Mouse (Mus musculus) thymus, postnatal 4 days (tissue): ENCODE results near the gene Pam16.

Experiments
- DNase-seq: peaks from one replicate; pipeline ENCODE4 v3.0.0; 2021

The Pam16 gene

DNA sequence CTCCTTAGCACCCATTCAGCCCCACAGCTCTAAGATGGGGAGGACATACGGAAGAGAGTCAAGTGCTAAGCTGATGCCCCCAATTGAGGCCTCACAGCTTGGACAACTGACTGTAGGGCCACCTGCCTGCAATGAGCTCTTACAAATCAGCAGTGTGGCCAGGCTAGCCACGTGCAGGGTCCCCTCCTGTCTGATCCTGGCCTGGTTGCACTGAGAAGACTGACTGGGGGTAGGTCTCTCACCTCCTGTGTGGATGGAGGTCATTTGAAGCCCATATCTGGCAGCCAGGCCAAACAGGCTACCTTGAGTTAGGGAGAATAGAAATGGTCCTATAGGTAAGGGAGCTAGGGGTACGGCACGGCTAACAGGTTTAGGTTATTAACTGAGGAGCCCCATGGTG, 21.1 kb upstream of the Pam16 start:
- no peak for DNase-seq

DNA sequence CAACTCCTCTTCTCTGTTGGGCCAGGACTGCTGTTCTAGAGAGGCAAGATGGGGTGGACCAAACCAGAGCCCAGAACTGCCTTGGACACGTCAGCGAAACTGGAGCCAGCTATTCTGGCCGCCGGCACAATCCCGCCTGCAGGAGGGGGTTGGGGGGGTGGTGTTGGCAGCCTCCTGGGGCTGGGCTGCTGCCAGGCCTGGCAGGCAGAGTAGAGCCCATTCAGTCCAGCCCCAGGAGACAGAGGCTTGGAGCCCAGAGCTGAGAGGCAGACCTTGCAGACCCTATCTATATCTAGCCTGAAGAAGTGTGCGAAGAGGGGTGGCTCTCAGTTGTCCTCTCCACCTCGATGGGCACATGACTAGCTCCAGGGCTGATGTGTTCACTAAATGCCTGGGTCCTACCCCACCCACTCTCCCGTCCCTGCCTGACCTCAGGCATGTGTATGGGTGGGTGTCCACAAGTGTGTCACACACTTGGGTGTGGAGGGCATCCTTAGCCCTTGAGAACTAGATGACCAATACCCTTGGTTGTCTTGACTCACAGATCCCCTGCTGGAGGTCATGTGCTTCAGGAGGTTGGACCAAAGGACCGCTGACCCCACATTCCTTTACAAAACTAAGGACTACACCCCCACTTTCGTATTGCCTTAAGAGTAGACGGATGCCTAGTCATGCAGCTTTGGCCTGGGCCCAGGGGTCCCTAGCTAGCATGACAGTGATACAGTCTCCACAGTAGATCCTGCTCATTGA, 19.1 kb upstream of the Pam16 start:
- DNase-seq, result no peak

DNA sequence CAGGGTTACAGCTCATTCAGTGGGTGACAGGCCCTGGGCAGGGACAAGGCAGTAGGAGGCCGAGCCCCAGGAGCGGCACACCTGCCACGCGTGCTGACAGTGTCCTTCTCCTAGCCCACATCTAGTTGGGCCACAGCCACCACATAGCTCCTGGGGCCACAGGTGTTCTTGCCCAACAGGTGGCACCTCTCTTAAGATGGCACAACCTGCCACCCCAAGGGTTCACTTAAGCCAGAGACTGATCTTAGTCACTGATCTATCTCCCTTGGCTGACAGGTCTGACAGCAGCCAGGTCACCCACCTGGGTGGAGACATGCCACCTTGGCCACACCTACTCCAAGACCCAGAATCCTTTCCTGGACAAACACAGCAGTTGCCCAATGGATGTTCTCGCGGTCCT, 18.1 kb upstream of the Pam16 start:
- DNase-seq, result no peak

DNA sequence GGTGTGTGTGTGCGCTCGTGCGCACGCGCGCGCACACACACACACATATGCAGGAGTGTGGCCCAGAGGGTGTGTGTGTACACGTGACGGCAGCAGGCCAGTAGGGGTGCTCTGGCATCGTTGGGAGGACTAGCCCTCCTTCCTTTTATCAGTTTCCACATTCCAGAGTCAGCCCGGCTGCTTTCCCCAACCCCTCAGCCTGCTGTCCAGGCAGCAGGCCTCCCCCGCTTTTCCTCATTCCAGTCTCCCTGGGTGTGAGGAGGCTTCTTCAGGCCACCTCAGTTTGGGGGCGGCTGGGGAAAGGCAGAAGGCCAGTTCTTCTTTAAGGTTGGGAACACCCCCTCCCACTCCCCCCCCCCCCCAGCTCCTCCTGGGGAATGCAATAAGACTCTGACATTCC, 17.4 kb upstream of the Pam16 start:
- no peak for DNase-seq

DNA sequence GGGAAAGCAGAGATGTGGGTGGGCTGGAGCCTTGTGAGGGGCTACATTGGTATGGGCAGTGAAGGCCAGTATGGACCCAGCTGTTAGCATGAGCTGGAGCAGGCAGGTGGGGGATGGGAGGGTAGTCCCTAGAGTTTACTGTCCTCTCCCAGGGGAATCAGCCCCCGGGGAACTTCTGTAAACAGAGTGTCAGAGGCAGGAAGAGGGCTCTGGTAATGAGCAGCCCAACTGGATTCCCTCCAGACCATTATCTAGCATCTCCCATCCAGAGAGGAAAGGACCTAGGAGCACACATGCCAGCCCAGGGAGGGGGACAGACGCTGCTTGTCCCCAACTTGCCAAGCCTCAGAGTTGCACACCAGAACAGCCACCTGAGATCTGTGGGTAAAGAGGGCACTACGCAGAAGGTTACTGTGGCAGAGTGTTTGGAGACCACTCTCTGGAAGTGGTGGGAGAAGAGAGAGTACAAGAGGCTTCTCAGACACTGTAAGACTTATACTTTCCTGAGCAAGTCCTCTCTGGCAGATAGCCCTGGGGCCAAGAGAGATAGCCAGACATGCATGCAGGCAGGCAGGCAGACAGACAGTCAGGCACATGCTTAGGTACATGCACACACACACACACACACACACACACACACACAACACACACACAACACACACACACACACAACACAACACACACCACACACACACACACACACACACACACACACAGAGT, 16.5 kb upstream of the Pam16 start:
- DNase-seq, result no peak

DNA sequence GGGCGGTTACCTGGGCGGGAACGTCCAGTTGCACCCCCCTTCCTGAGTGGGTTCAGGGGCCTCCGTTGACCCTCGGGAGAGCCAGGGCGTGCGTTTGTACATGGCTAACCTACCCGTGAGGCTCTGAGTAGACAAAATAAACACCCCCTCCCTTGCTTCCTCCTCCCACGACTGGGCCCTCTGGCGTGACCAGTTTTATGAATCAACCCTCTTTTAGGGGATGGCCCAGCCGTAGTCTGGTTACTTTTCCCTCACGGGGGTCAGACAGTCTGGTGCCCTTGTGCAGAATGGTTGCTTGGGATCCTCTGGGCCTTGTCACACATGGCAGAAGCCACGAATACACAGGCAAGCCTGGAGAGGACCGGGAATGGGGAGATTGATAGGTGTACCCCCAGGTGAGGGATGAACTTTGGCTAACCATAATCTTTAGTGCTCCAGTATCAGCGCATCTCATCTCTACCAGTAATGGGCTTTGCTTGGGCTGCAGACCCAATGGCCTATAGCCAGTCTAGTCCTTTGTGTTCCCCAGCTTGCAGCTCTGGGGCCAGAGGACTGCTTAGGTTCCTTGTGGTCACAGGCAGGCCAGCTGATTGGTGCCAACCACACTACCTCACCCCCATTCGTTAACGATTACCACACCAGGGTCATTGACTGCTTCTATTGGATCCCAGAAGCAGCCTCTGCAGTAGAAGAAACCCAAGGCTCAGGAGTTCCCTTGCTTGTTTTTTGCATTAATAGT, 15.6 kb upstream of the Pam16 start:
- DNase-seq, result no peak

DNA sequence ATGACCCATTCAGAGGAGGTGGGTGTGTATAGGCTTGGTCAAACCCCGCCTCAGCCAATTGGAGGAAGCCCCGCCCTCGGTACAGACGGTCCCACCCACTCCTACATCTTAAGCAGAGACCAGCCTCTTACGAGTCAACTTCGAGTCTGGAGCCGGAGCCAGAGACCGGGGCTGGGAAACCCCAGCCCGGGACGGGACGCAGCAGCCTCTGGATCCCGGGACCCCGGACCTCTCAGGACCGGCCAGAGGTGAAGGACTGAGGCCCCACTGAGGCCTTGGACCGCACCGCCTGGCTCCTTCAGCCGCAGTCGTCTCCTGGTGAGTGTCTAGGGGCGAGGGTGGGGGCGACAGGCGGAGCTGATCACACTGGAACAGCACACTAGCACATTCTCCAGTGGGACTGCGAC, 15.0 kb upstream of the Pam16 start, which contains the start of the genes Vasn and Dnaja3:
TSS of gene Vasn (plus strand) at position 111 of the 407 bp plus-strand sequence.
TSS of gene Dnaja3 (plus strand) at position 159 of the 407 bp plus-strand sequence.
- DNase-seq, result peak; percentile 73

DNA sequence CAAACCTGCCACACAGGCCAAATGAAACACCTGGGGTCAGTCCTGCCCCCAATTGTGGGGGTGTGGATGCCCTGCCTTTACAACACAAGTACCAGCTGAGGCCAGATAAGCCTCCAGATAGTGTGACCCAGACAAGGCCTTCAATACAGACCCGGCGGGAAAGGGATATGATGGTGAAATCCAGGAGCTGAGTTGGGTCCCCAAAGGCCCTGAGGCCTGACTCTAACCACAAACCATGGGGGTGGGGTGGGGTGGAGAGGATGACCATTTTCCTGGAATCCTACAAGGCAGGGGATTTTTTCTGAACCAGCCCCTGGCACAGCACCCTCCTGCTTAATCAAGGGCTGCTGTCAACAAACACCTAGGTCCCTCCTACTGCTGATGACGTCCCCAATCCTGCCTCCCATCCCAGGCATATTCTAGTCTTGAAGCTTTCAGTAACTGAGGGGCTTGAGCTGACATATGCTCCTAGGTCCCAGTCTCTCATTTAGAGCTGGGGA, 14.2 kb upstream of the Pam16 start:
- DNase-seq, result no peak

DNA sequence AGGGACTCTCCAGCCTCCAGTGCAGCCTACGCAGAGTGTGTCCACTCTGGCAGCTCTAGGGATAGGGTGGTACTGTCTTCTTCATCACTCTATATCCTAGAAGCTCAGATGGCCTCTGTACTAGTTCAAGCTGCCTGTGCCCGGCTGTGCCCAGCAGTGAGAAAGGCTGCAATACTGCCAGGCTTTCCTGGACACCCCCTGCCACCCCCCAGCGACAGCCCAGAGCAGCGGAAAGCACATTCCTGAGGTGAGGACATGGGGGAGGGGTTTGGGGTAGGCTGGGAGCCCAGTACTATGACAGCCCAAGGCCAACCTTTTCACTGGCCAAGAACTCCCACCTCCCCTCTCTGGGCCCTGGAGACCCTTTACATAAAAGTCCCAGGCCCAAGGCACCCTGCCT, 11.0 kb upstream of the Pam16 start:
- no peak for DNase-seq

DNA sequence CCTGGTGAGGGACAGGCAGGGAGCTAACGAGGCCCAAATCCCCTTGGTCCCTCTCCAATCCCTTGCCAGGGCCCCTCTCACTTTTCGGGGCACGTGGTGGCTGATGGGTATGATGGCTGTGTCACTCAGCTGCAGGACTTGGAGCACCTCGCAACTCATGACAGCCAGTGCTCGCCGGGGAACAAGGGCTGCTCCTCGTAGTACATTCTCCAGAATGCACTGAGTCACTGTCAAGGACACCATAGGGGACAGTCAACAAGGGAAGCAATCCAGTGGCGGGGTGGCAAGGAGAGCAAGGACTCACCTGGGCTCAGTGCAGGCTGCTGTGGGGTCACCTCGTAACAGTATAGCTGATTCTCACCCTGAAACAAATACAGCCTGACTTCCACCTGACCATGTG, 9.9 kb upstream of the Pam16 start:
- DNase-seq, result no peak

DNA sequence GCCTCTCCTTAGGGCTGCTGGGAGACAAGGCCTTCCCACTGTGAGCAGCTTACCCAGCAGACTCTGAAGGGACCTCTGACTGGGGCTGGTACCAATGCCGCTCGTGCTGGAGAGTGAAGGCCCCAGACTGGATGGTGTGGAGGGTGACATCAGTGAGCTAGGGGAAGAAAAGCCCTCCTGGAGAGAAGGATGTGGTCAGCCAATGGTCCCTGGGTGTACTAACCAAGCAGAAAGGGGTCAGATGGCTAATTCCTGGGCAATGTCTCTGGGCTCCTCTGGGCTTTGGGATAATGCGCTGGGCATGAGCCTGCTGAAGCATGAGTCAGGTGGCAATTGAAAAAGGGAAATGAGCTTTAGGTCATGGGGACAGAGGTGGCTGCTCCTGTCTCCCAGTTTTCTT, 8.9 kb upstream of the Pam16 start:
- DNase-seq, result no peak

DNA sequence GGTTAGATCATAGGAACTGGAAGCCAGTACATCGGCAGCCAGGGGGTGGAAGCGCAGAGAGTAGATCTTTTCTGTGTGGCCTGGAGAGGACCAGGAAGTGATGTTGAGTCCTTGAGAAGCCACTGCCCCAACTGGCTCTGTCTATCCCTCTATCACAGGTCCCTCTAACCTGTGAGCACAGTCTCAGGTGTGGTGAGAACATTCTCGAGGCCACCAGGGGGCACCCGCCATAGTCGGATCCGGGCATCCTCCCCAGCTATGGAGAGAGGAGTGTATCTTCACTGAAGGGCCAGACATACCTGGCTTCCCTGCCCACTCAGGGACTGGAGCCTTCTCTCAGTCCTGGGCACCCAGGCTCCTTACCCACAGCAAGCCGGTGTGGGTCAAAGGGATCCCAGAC, 7.3 kb upstream of the Pam16 start:
- DNase-seq, result peak; percentile 54

DNA sequence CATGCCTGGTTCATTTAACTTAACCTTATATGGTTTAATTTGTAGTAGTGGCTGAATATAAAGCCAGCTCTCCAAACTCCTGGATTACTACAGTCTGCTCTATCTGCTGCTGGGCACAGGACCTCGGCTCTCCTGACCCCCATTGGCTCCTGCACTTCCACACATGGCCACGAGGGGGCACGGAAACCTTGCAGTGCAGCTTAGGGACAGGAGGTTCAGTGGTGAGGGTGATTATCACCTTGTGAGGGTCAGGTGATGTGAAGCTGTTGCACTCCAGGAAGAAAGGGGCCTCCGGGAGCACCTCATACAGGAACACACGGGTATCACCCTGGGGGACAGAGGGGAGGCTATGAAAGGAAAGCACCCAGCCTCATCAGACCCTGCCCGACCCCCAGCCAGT, 5.2 kb upstream of the Pam16 start:
- DNase-seq, result peak; percentile 91

DNA sequence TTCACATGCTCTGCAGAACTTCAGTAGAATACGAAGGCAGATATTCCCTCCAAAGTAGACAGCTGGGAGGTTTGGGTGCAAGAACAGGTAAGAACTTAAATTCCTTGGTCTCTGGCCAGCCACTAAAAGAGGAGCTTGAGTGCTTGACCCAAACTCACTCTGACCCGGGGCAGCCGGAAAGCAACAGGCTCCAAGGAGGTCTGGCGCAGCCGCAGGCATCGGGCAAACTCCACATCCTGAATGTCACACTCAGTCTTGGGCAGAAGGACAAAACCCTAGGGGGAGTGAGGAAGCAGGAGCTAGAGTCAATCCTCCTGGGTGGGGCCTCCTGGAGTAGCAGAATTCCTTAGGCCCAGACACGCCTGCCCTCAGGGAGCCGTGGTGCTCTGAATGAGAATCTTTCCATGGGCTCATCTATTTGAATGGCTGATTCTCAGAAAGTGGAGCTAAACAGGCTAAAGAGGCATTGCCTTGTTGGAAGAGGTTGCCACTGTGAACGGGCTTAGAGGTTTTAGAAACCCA, 4.2 kb upstream of the Pam16 start:
- no peak for DNase-seq

DNA sequence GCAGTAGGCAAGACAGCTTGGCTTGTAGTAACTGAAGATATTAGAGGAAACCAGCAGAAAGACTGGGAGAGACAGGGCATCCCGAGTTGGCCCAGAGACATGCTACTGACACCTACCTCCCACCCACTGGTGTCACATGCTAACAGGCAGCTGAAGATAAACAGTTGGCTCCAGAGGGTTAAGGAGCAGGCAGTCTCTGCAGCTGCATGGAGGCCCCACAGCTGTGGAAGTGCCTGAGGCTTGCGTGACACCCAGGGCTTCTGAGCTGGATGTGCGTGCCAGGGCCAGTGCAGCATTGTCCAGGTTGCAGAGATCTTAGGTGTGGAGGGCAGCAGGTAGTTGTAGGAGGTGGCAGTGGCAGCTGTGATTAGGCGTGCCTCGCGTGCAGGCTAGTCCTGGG, 2.3 kb upstream of the Pam16 start:
- DNase-seq, result no peak

DNA sequence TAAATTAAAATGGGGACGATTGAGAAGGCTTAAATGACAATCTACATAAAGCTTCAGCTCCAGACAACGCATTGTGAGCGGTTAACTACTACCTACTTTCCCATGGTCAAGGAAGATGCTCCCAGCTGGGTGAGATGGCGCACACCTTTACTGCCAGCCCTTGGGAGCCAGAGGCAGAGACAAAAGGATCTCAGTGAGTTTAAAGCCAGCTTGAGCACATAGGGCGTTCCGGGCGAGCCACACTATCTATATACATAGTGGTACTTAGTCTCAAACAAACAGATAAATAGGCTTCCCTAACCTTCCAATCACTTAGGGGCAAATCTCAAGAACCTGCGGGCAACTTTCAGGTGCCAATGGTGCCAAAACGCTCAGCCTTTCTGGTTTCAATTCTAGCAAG, 714 bp downstream of the Pam16 start:
- DNase-seq, result no peak

DNA sequence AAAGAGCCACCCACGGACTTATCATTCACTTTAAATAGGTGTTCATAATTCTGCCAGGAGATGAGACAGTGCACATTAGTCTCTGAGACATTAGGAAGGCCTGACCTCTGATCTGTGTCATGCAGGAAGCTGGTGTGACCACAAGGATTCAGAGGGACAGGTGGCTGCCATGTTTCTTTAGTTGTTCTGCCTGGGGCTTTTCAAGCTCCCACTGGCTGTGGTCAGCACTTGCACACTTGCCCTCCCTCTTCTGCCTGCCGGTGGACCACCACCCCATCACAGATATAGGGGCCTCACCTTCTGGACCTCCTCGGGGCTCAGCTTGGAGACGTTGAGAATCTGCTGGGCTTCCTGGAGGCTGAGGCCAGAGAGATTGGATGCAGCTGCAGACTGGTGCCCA, 8.0 kb downstream of the Pam16 start:
- DNase-seq, result no peak

DNA sequence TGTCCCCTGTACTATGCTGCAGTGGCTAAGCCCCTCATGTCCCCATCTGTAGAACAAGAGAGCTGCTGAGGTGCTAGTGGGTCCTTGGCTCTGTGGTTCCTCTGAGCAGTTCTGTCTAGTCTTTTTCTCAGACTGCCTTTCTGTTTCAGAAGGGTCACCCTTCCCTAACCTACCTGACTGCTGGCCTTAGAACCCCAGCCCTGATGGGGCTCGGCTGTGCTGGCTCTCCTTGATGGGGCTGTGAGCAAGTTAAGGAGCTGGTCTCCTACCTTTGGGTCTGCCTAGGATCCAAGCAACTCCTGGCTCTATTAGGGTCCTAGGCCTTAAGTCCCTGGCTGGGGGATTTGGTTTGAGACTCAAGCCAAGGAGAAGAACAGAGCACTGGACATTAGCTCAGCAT, 9.5 kb downstream of the Pam16 start:
- no peak for DNase-seq

DNA sequence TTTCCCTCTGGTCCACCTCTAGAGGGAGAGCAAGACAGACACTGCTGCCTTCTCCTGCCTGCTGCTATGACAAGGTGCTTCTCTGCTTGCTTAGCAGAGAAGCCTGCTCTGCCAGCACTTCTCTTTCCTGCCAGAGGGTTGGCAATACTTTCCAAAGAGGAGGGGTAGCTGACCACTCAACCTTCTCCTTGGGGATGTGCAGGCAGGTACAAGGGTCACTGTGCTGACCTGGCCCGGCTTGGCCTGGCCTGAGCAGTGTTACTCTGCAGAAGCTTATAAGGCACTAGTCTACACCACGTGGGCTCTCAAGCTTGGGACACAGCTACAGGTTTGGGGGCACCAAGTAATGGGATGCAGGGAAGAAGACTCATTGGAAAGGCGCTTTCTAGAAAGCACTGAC, 10.1 kb downstream of the Pam16 start:
- no peak for DNase-seq

DNA sequence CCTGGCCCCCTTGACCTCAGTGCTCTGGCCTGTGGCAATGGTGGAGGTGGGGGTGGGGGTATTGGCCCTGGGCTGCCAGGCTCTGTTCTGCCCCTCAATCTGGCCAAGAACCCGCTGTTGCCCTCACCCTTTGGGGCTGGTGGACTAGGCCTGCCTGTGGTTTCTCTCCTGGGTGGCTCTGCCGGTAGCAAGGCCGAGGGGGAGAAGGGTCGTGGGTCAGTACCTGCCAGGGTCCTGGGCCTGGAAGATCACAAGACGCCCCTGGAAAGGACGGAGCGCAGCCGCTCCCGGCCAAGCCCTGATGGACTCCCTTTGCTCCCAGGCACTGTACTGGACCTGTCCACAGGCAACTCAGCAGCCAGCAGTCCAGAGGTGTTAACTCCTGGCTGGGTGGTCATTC, 11.1 kb downstream of the Pam16 start:
- DNase-seq, result no peak

DNA sequence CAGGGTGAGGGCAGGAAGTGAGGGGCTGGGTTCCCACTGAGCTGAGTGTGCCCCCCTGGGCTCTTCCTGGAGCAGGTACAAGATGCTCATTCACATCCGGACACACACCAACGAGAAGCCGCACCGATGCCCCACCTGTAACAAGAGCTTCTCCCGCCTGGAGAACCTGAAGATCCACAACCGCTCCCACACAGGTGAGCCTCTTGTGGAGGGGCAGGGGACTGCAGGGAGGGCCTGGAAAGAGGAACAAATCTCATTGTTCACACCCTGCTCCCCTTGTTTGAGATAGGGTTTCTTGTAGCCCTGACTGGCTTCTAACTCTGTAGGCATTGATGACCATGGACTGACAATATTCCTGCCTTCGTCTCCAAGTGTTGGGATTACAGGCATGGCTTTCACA, 13.1 kb downstream of the Pam16 start:
- no peak for DNase-seq

DNA sequence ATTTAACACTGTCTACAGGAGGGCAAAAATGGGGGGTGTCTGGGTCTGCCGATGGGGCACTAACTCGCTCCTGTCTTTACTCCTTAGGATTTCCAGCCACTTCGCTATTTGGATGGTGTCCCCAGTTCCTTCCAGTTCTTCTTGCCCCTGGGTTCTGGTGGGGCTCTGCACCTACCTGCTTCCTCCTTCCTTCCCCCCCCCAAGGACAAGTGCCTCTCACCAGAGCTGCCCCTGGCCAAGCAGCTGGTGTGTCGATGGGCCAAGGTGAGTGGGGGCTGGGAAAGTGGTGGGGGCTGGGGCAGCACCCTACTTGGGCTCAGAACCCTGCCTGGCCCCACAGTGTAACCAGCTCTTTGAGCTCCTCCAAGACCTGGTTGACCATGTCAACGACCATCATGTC, 13.6 kb downstream of the Pam16 start:
- DNase-seq, result no peak

DNA sequence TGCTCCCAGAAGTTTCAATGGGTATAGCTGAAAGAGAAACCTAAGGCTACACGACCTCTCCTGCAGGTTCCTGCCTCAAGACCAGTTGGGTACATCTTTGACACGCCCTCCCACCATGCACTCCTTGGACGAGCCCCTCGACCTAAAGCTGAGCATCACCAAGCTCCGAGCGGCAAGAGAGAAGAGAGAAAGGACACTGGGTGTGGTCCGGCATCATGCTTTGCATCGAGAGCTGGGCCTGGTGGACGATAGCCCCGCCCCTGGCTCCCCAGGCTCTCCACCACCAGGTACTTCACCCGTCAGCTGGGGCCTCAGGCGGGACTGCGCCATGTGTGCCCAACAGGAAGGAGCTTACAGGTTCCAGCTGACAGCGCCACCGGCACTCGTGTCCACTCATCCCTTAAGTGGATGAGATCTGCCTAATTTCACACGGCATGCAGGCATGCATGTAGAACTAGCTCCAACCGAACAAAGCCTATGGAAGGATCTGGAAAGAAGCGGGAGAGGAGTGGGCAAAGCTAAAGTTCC, 16.2 kb downstream of the Pam16 start:
- no peak for DNase-seq
